Mouse (Mus musculus) lung, postnatal 0 days (tissue): Measurements from ENCODE around the gene Zmym3. TPM values are rescaled to one million over a fixed set of nuclear protein-coding genes. Genes with fewer than 3 reads are reported as not detected.

Experiments
- ATAC-seq: fragments of 200-750 bp; cut with Nextera tagmentation; 2 replicates; pipeline ENCODE4 v1.8.0; 2017; ENCODE audit warnings: moderate library complexity
- DNase-seq: peaks from one replicate; pipeline ENCODE4 v3.0.0-alpha.2; 2016; ENCODE audit warnings: low spot score
- H3K27ac ChIP-seq: fragments of 300-500 bp; sonication (generic); 2 replicates; pipeline ENCODE4 v1.5.1; 2014; ENCODE audit warnings: antibody characterized with exemption, mild to moderate bottlenecking, low read length, mixed read lengths
- H3K27me3 ChIP-seq: fragments of 300-500 bp; sonication (generic); replicated peaks from 2 replicates; pipeline ENCODE4 v1.6.1; 2014; ENCODE audit warnings: low read length, mixed read lengths; ENCODE audit not compliant: insufficient read depth
- H3K36me3 ChIP-seq: fragments of 300-500 bp; sonication (generic); 2 replicates; pipeline ENCODE4 v1.6.1; 2014; ENCODE audit warnings: low read length, mixed read lengths; ENCODE audit not compliant: insufficient read depth
- H3K4me1 ChIP-seq: fragments of 300-500 bp; sonication (generic); 2 replicates; pipeline ENCODE4 v1.6.1; 2014; ENCODE audit warnings: antibody characterized with exemption, low read depth, low read length, mixed read lengths; ENCODE audit not compliant: insufficient read depth
- H3K4me2 ChIP-seq: fragments of 300-500 bp; sonication (generic); replicated peaks from 2 replicates; pipeline ENCODE4 v1.6.1; 2014; ENCODE audit warnings: low read depth, mild to moderate bottlenecking, low read length, moderate library complexity, mixed read lengths
- H3K4me3 ChIP-seq: fragments of 300-500 bp; sonication (generic); 2 replicates; pipeline ENCODE4 v1.5.1; 2014; ENCODE audit warnings: low read depth, low read length
- H3K9ac ChIP-seq: fragments of 300-500 bp; sonication (generic); replicated peaks from 2 replicates; pipeline ENCODE4 v1.6.1; 2014; ENCODE audit warnings: low read depth, mild to moderate bottlenecking
- H3K9me3 ChIP-seq: fragments of 300-500 bp; sonication (generic); 2 replicates; pipeline ENCODE4 v1.6.1; 2016; ENCODE audit warnings: low read length, mixed read lengths
- CTCF ChIP-seq: IDR thresholded peaks from 2 replicates; pipeline ENCODE4 v1.5.1; 2016; ENCODE audit warnings: antibody characterized with exemption, mild to moderate bottlenecking
- EP300 ChIP-seq: IDR thresholded peaks from 2 replicates; pipeline ENCODE4 v1.6.1; 2016; ENCODE audit warnings: antibody characterized with exemption, mild to moderate bottlenecking, control low read depth
- WGBS: fragments of 180-500 bp; shearing (Covaris S2); extraction: QIAGEN DNeasy Blood & Tissue Kit; methylation state at CpG from one replicate; pipeline ENCODE4 v1.1.7; 2014; 5-methylcytosine and 5-hydroxymethylcytosine counted together
- polyA plus RNA-seq: library from polyadenylated mRNA; unstranded; fragments of >200 nt; fragmentation: Nextera tagmentation; extraction: Ambion mirVana; gene quantifications from 2 replicates; pipeline ENCODE4 v1.2.1, GENCODE M21; 2015

The Zmym3 gene
- polyA plus RNA-seq, 1 experiment from 2014 or later: 14.3 TPM

- H3K4me3 ChIP-seq: peak overlapping the region; percentile 61
- 22% methylated on average over 7 of the region's 7 CpGs for whole genome bisulfite sequencing
- DNase-seq (no peak), ATAC-seq (no peak)
- no peaks in the 10 kb centered on the region for H3K36me3 ChIP-seq
- peak overlapping the region; percentile 94 for H3K27ac ChIP-seq
- TF ChIP-seq CTCF (no peak), EP300 (no peak)
- H3K4me2 ChIP-seq: peak overlapping the region; percentile 40
- H3K9me3 ChIP-seq: no peaks in the 10 kb centered on the region
- H3K9ac ChIP-seq: no peak overlapping the region
- no peaks in the 10 kb centered on the region for H3K4me1 ChIP-seq
- no peaks in the 10 kb centered on the region for H3K27me3 ChIP-seq
These were observed 8.1 kb upstream of the Zmym3 start for GRCm38 (mm10) chrX:101428785-101429141.

GRCm38 (mm10) chrX:101427774-101428173 lies 7.1 kb upstream of the Zmym3 start:
- TF ChIP-seq CTCF (peak; percentile 52), EP300 (no peak)

GRCm38 (mm10) chrX:101423462-101423861 lies 2.8 kb upstream of the Zmym3 start:
- no peak for TF ChIP-seq CTCF
- no peak for TF ChIP-seq EP300
- H3K4me2 ChIP-seq: no peak overlapping the region
- no peaks in the 10 kb centered on the region for H3K9me3 ChIP-seq
- no peak for ATAC-seq
- H3K4me1 ChIP-seq: no peaks in the 10 kb centered on the region
- no peaks in the 10 kb centered on the region for H3K27me3 ChIP-seq
- DNase-seq: no peak
- no peaks in the 10 kb centered on the region for H3K36me3 ChIP-seq
- WGBS: 70% methylated on average over 2 of the region's 2 CpGs
- H3K4me3 ChIP-seq: no peak overlapping the region
- H3K27ac ChIP-seq: no peak overlapping the region
- no peak overlapping the region for H3K9ac ChIP-seq

More at GRCm38 (mm10) chrX:101427774-101428173, 7.1 kb upstream of the Zmym3 start:
- Histone ChIP-seq H3K4me2 (no peak overlapping the region), H3K9ac (no peak overlapping the region), H3K27ac (no peak overlapping the region), H3K4me1 (no peaks in the 10 kb centered on the region), H3K9me3 (no peaks in the 10 kb centered on the region), H3K4me3 (no peak overlapping the region), H3K27me3 (no peaks in the 10 kb centered on the region), H3K36me3 (no peaks in the 10 kb centered on the region)
- DNase-seq (no peak), ATAC-seq (no peak)
- WGBS: 0% methylated on average over 1 of the region's 1 CpGs

- Histone ChIP-seq H3K4me1 (no peaks in the 10 kb centered on the region), H3K4me3 (peak overlapping the region; percentile 52), H3K9ac (peak overlapping the region; percentile 51), H3K9me3 (no peaks in the 10 kb centered on the region), H3K36me3 (no peaks in the 10 kb centered on the region), H3K27ac (peak overlapping the region; percentile 43; the same call in 1 of the 2 replicates), H3K27me3 (no peaks in the 10 kb centered on the region), H3K4me2 (peak overlapping the region; percentile 62)
- WGBS: 19% methylated on average over 35 of the region's 54 CpGs
- no peak for TF ChIP-seq CTCF
- TF ChIP-seq EP300: no peak
- DNase-seq (peak; percentile 92), ATAC-seq (peak; percentile 97)
These were observed 637 bp downstream of the Zmym3 start for GRCm38 (mm10) chrX:101419725-101420699.

- WGBS: 18% methylated on average over 20 of the region's 36 CpGs
- Histone ChIP-seq H3K4me2 (peak overlapping the region; percentile 62), H3K27ac (peak overlapping the region; percentile 43; the same call in 1 of the 2 replicates), H3K9ac (peak overlapping the region; percentile 51), H3K4me1 (no peaks in the 10 kb centered on the region), H3K36me3 (no peaks in the 10 kb centered on the region), H3K9me3 (no peaks in the 10 kb centered on the region), H3K27me3 (no peaks in the 10 kb centered on the region), H3K4me3 (peak overlapping the region; percentile 52)
- DNase-seq (peak; percentile 68), ATAC-seq (peak; percentile 39)
- TF ChIP-seq CTCF: peak; percentile 56
- no peak for TF ChIP-seq EP300
These were observed 1.5 kb downstream of the Zmym3 start for GRCm38 (mm10) chrX:101418946-101419724.

- H3K4me1 ChIP-seq: no peaks in the 10 kb centered on the region
- H3K36me3 ChIP-seq: no peaks in the 10 kb centered on the region
- H3K9me3 ChIP-seq: no peaks in the 10 kb centered on the region
- DNase-seq (no peak), ATAC-seq (no peak)
- no peak overlapping the region for H3K4me2 ChIP-seq
- H3K4me3 ChIP-seq: no peak overlapping the region
- H3K9ac ChIP-seq: no peak overlapping the region
- WGBS: 35% methylated on average over 10 of the region's 11 CpGs
- TF ChIP-seq CTCF (no peak), EP300 (no peak)
- H3K27ac ChIP-seq: no peak overlapping the region
- no peaks in the 10 kb centered on the region; the same call in 1 of the 2 replicates for H3K27me3 ChIP-seq
These were observed 24.2 kb downstream of the Zmym3 start for GRCm38 (mm10) chrX:101396459-101396858.
